Mouse (Mus musculus) intestine, postnatal 0 days (tissue): ENCODE data around the gene Txnip. TPM values are rescaled to one million over a fixed set of nuclear protein-coding genes. Genes with fewer than 3 reads are reported as not detected.

Experiments
- ATAC-seq: fragments of 200-750 bp; cut with Nextera tagmentation; 2 replicates; pipeline ENCODE4 v1.8.0; 2017; ENCODE audit warnings: mild to moderate bottlenecking, moderate TSS enrichment, moderate library complexity
- H3K27ac ChIP-seq: fragments of 300-500 bp; sonication (generic); 2 replicates; pipeline ENCODE4 v1.5.1; 2014; ENCODE audit warnings: mild to moderate bottlenecking, low read depth, low read length, moderate library complexity
- H3K27me3 ChIP-seq: fragments of 300-500 bp; sonication (generic); replicated peaks from 2 replicates; pipeline ENCODE4 v1.6.1; 2014; ENCODE audit warnings: low read length, mixed read lengths; ENCODE audit not compliant: control insufficient read depth, insufficient read depth
- H3K36me3 ChIP-seq: fragments of 300-500 bp; sonication (generic); 2 replicates; pipeline ENCODE4 v1.6.1; 2014; ENCODE audit warnings: mild to moderate bottlenecking, moderate library complexity; ENCODE audit not compliant: control insufficient read depth, insufficient read depth
- H3K4me1 ChIP-seq: fragments of 300-500 bp; sonication (generic); replicated peaks from 2 replicates; pipeline ENCODE4 v1.6.1; 2014; ENCODE audit warnings: antibody characterized with exemption, low read length, mixed read lengths; ENCODE audit not compliant: control insufficient read depth, insufficient read depth
- H3K4me2 ChIP-seq: fragments of 300-500 bp; sonication (generic); replicated peaks from 2 replicates; pipeline ENCODE4 v1.6.1; 2014; ENCODE audit warnings: low read depth, mild to moderate bottlenecking, moderate library complexity
- H3K4me3 ChIP-seq: fragments of 300-500 bp; sonication (generic); 2 replicates; pipeline ENCODE4 v1.5.1; 2014; ENCODE audit warnings: low read depth, low read length
- H3K9ac ChIP-seq: fragments of 300-500 bp; sonication (generic); 2 replicates; pipeline ENCODE4 v1.6.1; 2014; ENCODE audit warnings: mild to moderate bottlenecking, low read depth, low read length
- H3K9me3 ChIP-seq: fragments of 300-500 bp; sonication (generic); 2 replicates; pipeline ENCODE4 v1.6.1; 2016; ENCODE audit warnings: mixed run types; ENCODE audit not compliant: control insufficient read depth
- CTCF ChIP-seq: sonication (generic); IDR thresholded peaks from 2 replicates; pipeline ENCODE4 v1.5.1; 2016; ENCODE audit warnings: low read depth, mild to moderate bottlenecking, control low read depth, antibody characterized with exemption, moderate library complexity
- WGBS: fragments of 180-500 bp; shearing (Covaris S2); extraction: QIAGEN DNeasy Blood & Tissue Kit; methylation state at CpG from one replicate; pipeline ENCODE4 v1.1.7; 2014; 5-methylcytosine and 5-hydroxymethylcytosine counted together
- polyA plus RNA-seq: library from polyadenylated mRNA; unstranded; fragments of >200 nt; fragmentation: Nextera tagmentation; extraction: Ambion mirVana; gene quantifications from 2 replicates; pipeline ENCODE4 v1.2.1, GENCODE M21; 2015

Txnip gene
- polyA plus RNA-seq, 1 experiment from 2014 or later: 254 TPM

GRCm38 (mm10) chr3:96547389-96547960 lies 10.3 kb upstream of the Txnip start:
- WGBS: 10% methylated on average over 14 of the region's 14 CpGs
- Histone ChIP-seq H3K27ac (no peak overlapping the region), H3K4me2 (no peak overlapping the region; the same call in 1 of the 2 replicates), H3K9ac (no peak overlapping the region), H3K9me3 (no peaks in the 10 kb centered on the region), H3K4me1 (0 out of 2 replicates have a peak, but pooled peaks cover 3% of the 10 kb centered on the region), H3K27me3 (no peaks in the 10 kb centered on the region), H3K36me3 (no peaks in the 10 kb centered on the region), H3K4me3 (no peak overlapping the region)
- peak; percentile 90 for TF ChIP-seq CTCF
- 0 out of 2 replicates have a peak, but pooled peaks have one; percentile 42 for ATAC-seq

GRCm38 (mm10) chr3:96548824-96549223 lies 8.9 kb upstream of the Txnip start:
- TF ChIP-seq CTCF: no peak
- H3K4me3 ChIP-seq: no peak overlapping the region
- WGBS: 89% methylated on average over 7 of the region's 7 CpGs
- no peak overlapping the region for H3K9ac ChIP-seq
- H3K36me3 ChIP-seq: no peaks in the 10 kb centered on the region
- H3K27ac ChIP-seq: no peak overlapping the region
- ATAC-seq: no peak
- no peak overlapping the region for H3K4me2 ChIP-seq
- H3K27me3 ChIP-seq: no peaks in the 10 kb centered on the region
- 0 out of 2 replicates have a peak, but pooled peaks cover 3% of the 10 kb centered on the region for H3K4me1 ChIP-seq
- H3K9me3 ChIP-seq: no peaks in the 10 kb centered on the region

- Histone ChIP-seq H3K9me3 (no peaks in the 10 kb centered on the region), H3K4me2 (no peak overlapping the region), H3K4me3 (no peak overlapping the region), H3K9ac (no peak overlapping the region), H3K36me3 (no peaks in the 10 kb centered on the region), H3K4me1 (0 out of 2 replicates have a peak, but pooled peaks cover 3% of the 10 kb centered on the region), H3K27me3 (no peaks in the 10 kb centered on the region), H3K27ac (no peak overlapping the region)
- 85% methylated on average over 5 of the region's 5 CpGs for WGBS
- ATAC-seq: no peak
- no peak for TF ChIP-seq CTCF
Measured at GRCm38 (mm10) chr3:96549346-96549745, 8.4 kb upstream of the Txnip start.

GRCm38 (mm10) chr3:96551203-96551602 lies 6.6 kb upstream of the Txnip start:
- 8% methylated on average over 8 of the region's 8 CpGs for WGBS
- Histone ChIP-seq H3K9me3 (no peaks in the 10 kb centered on the region), H3K27me3 (no peaks in the 10 kb centered on the region), H3K4me2 (peak overlapping the region; percentile 25; the same call in 1 of the 2 replicates), H3K4me1 (0 out of 2 replicates have a peak, but pooled peaks cover 3% of the 10 kb centered on the region), H3K27ac (peak overlapping the region; percentile 3; the same call in 1 of the 2 replicates), H3K9ac (0 out of 2 replicates have a peak overlapping the region, but pooled peaks have one; percentile 17), H3K4me3 (no peak overlapping the region), H3K36me3 (no peaks in the 10 kb centered on the region)
- TF ChIP-seq CTCF: peak; percentile 82
- no peak for ATAC-seq

GRCm38 (mm10) chr3:96551890-96552289 lies 5.9 kb upstream of the Txnip start:
- 0 out of 2 replicates have a peak overlapping the region, but pooled peaks have one; percentile 17 for H3K9ac ChIP-seq
- ATAC-seq: no peak
- H3K4me2 ChIP-seq: no peak overlapping the region; the same call in 1 of the 2 replicates
- H3K27ac ChIP-seq: peak overlapping the region; percentile 3; the same call in 1 of the 2 replicates
- TF ChIP-seq CTCF: no peak
- H3K4me1 ChIP-seq: 0 out of 2 replicates have a peak, but pooled peaks cover 3% of the 10 kb centered on the region
- H3K9me3 ChIP-seq: no peaks in the 10 kb centered on the region
- 58% methylated on average over 7 of the region's 7 CpGs for WGBS
- H3K4me3 ChIP-seq: no peak overlapping the region
- no peaks in the 10 kb centered on the region for H3K27me3 ChIP-seq
- no peaks in the 10 kb centered on the region for H3K36me3 ChIP-seq

- no peak for TF ChIP-seq CTCF
- H3K36me3 ChIP-seq: no peaks in the 10 kb centered on the region
Measured at GRCm38 (mm10) chr3:96553601-96554000, 4.2 kb upstream of the Txnip start.

More at GRCm38 (mm10) chr3:96553601-96554000, 4.2 kb upstream of the Txnip start:
- no peaks in the 10 kb centered on the region for H3K27me3 ChIP-seq
- no peak overlapping the region for H3K9ac ChIP-seq
- H3K4me2 ChIP-seq: no peak overlapping the region
- ATAC-seq: no peak
- no peaks in the 10 kb centered on the region for H3K9me3 ChIP-seq
- WGBS: 57% methylated on average over 6 of the region's 6 CpGs
- H3K4me1 ChIP-seq: 0 out of 2 replicates have a peak, but pooled peaks cover 3% of the 10 kb centered on the region
- H3K4me3 ChIP-seq: no peak overlapping the region
- H3K27ac ChIP-seq: no peak overlapping the region
